8 mouse cellular contexts compared by ENCODE assay signal in the genomic region with DNA sequence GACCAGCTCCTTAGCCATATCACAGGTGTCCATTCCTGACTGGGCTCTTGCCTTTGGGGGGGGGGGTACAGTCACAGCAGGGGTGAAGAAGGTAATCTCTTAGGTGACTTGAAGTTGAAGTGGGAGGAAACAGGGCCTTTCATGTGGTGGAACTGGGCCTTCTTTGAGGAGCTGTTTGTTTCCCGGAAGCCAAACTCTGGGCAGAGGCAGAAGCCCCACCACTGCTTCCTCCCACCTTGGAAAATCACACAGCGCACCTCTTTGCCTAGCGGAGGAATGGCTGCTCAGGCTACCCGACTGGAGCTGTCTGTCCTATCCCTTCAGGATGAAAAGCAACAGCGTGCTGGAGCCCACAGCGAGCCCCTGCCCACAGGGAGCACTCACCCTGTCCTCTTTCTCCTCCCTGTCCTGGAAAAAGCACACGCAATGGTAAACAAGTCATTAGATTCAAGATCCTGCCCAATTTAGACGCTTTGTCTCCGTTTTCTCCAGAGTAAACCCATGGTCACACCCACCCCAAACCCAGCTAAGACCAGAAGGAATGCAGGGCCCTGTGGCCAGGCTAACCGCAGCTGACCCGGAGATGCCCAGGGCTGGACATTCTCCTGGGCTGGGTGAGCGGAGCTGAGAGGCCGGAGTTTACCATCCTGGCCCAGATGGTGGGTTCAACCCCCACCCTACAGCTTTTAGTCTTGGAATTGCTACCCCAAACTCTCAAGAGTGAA. TPM values are rescaled to one million over a fixed set of nuclear protein-coding genes. Genes with fewer than 3 reads are reported as not detected.
DNase-seq lines count a peak whose midpoint lies in the region; ATAC-seq and TF ChIP-seq lines count a peak whose summit lies in the region.
"Had no signal": no experiment of that assay in that cellular context is flagged by ENCODE, and none has a peak within 500 bp of the region (broad histone marks: within the 10 kb centered on the region; RNA-seq: fewer than 3 reads in every experiment).

No protein-coding gene starts in this region.

- no peaks in the 10 kb centered on the region for H3K27me3 ChIP-seq in lung, embryonic 14.5 days (ENCODE audit: insufficient read depth, low read length)
- H3K27me3 ChIP-seq in embryonic facial prominence, embryonic 10.5 days (replicated peaks; ENCODE audit: low read depth, poor library complexity, severe bottlenecking): no peaks in the 10 kb centered on the region
- no peaks in the 10 kb centered on the region for H3K27me3 ChIP-seq in limb, embryonic 10.5 days (ENCODE audit: low read depth, poor library complexity, severe bottlenecking)

- H3K4me1 ChIP-seq in lung, embryonic 14.5 days (ENCODE audit: insufficient read depth): peaks cover 31% of the 10 kb centered on the region
- H3K4me1 ChIP-seq in lung, adult 2 months (ENCODE audit: control insufficient read depth, insufficient read depth, low read length): peaks cover 30% of the 10 kb centered on the region
- peaks cover 80% of the 10 kb centered on the region for H3K4me1 ChIP-seq in embryonic facial prominence, embryonic 10.5 days
- H3K4me1 ChIP-seq in limb, embryonic 10.5 days: peaks cover 79% of the 10 kb centered on the region

- H3K27ac ChIP-seq in lung, embryonic 14.5 days (ENCODE audit: low read depth): peak overlapping the region; percentile 93
- peak overlapping the region; percentile 57 for H3K27ac ChIP-seq in embryonic facial prominence, embryonic 10.5 days (replicated peaks)
- peak overlapping the region; percentile 67 for H3K27ac ChIP-seq in limb, embryonic 10.5 days

- H3K9ac ChIP-seq in lung, embryonic 14.5 days: peak overlapping the region; percentile 27; the same call in 1 of the 2 replicates

- TF ChIP-seq CTCF in lung, embryonic 14.5 days (IDR thresholded peaks at IDR 0.05; ENCODE audit: low read depth): no peak
- TF ChIP-seq CTCF in lung, adult 2 months (IDR thresholded peaks at IDR 0.05; ENCODE audit: insufficient read depth, low read length): no peak

- peak overlapping the region; percentile 48 for H3K4me2 ChIP-seq in lung, embryonic 14.5 days

- TF ChIP-seq POLR2A in lung, adult 2 months (IDR thresholded peaks at IDR 0.05; ENCODE audit: borderline replicate concordance, extremely low read depth, low read depth, low read length): no peak

- H3K36me3 ChIP-seq in lung, embryonic 14.5 days (ENCODE audit: insufficient read depth): no peaks in the 10 kb centered on the region
- H3K36me3 ChIP-seq in embryonic facial prominence, embryonic 10.5 days (replicated peaks): peaks cover 13% of the 10 kb centered on the region
- H3K36me3 ChIP-seq in limb, embryonic 10.5 days: peaks cover 40% of the 10 kb centered on the region

- H3K4me3 ChIP-seq in lung, embryonic 14.5 days (ENCODE audit: low read depth, low read length): no peak overlapping the region
- H3K4me3 ChIP-seq in lung, adult 2 months (replicated peaks; ENCODE audit: extremely low read depth, low read depth, low read length): no peak overlapping the region
- 0 out of 2 replicates have a peak overlapping the region, but pooled peaks have one; percentile 23 for H3K4me3 ChIP-seq in embryonic facial prominence, embryonic 10.5 days
- no peak overlapping the region for H3K4me3 ChIP-seq in limb, embryonic 10.5 days

- 35% methylated on average over 13 of the region's 13 CpGs for WGBS in lung, embryonic 14.5 days
- 37% methylated on average over 13 of the region's 13 CpGs for WGBS in lung, adult 2 months
- 59% methylated on average over 13 of the region's 13 CpGs for WGBS in embryonic facial prominence, embryonic 10.5 days
- 57% methylated on average over 13 of the region's 13 CpGs for WGBS in limb, embryonic 10.5 days

- peak; percentile 42 for DNase-seq in lung, embryonic 14.5 days
- DNase-seq in lung, adult 2 months: no peak
- no peak for DNase-seq in embryonic facial prominence, embryonic 10.5 days (ENCODE audit: low spot score)
- no peak for DNase-seq in limb, embryonic 10.5 days (ENCODE audit: low spot score)
- peak; percentile 81 for DNase-seq in thymus, postnatal 0 days (ENCODE audit: low spot score)
- no peak for DNase-seq in right cerebral cortex, adult 2 months (ENCODE audit: low spot score in 2 of 2)
- no peak for DNase-seq in layer of hippocampus, adult 9-10 months (ENCODE audit: low spot score)
- DNase-seq: cerebellum, adult 9-10 months had no signal

- H3K9me3 ChIP-seq in lung, embryonic 14.5 days (ENCODE audit: low read depth, low read length): no peaks in the 10 kb centered on the region
- H3K9me3 ChIP-seq in embryonic facial prominence, embryonic 10.5 days: no peaks in the 10 kb centered on the region
- no peaks in the 10 kb centered on the region for H3K9me3 ChIP-seq in limb, embryonic 10.5 days (replicated peaks)

- ATAC-seq in lung, embryonic 14.5 days (ENCODE audit: insufficient read depth): peak; percentile 55

RNA-seq across cellular contexts. Expression of a gene that starts 24.1 kb away (rescaled TPM):
- polyA plus RNA-seq in lung, embryonic 14.5 days (2014; fragmentation: Nextera tagmentation; extraction: Ambion mirVana): 35.7 and 37.8 TPM in 2 replicates
- 12.9 and 14.1 TPM in 2 replicates for polyA plus RNA-seq in lung, adult 2 months (2012; rRNA removed)
- polyA plus RNA-seq in embryonic facial prominence, embryonic 10.5 days (2016; fragmentation: Nextera tagmentation; extraction: Ambion mirVana): 54.8 and 56.7 TPM in 2 replicates
- 50.6 and 71.2 TPM in 2 replicates for polyA plus RNA-seq in limb, embryonic 10.5 days (2016; fragmentation: Nextera tagmentation; extraction: Ambion mirVana)
- 50.6 and 53.5 TPM in 2 replicates for polyA plus RNA-seq in thymus, postnatal 0 days (2015; fragmentation: Nextera tagmentation; extraction: Ambion mirVana)

Comparison
In these comparisons a context has a peak if more than half of its experiments do, and no peak if none do; other contexts are left out.
1. DNase-seq: peak in lung, embryonic 14.5 days (single experiment) and thymus, postnatal 0 days (single experiment); none in lung, adult 2 months (single experiment), embryonic facial prominence, embryonic 10.5 days (single experiment), limb, embryonic 10.5 days (single experiment), right cerebral cortex, adult 2 months (0 of 2) and layer of hippocampus, adult 9-10 months (single experiment).
2. Peak in every context shown above with its lines, with median percentiles within 50 percentile points of each other: H3K27ac ChIP-seq.